Mouse (Mus musculus) T-helper 17 cell (primary cell): ENCODE data around the gene Dab1.

ENCODE experiments used
- in situ Hi-C, 2 experiments: fragments of 300-600 bp; cut with MboI, MseI; formaldehyde crosslinking; loops; 1 replicate in 1 of 2; 2 replicates in 1 of 2; pipeline ENCODE4 v1.15.1; 2025; ENCODE audit warnings: high pct_unique_total_duplicates in 2 of 2

Dab1 gene

GRCm38 (mm10) chr4:103619321-103619945, at the start of gene Dab1:
Gene Dab1 (plus strand): TSS chr4:103619359.
- in situ Hi-C loops, result no loop called here

- in situ Hi-C loops, result no loop called here
Measured at GRCm38 (mm10) chr4:103571721-103572352, 47.3 kb upstream of the Dab1 start.

- in situ Hi-C loops, result no loop called here
Measured at GRCm38 (mm10) chr4:103575556-103575955, 43.6 kb upstream of the Dab1 start.

GRCm38 (mm10) chr4:103576305-103576704, 42.9 kb upstream of the Dab1 start:
- in situ Hi-C loops, result no loop called here

- in situ Hi-C loops, result no loop called here
Measured at GRCm38 (mm10) chr4:103577111-103577815, 41.9 kb upstream of the Dab1 start.

- in situ Hi-C loops, result no loop called here
Measured at GRCm38 (mm10) chr4:103577821-103578220, 41.3 kb upstream of the Dab1 start.

GRCm38 (mm10) chr4:103580021-103580420, 39.1 kb upstream of the Dab1 start:
- in situ Hi-C loops, result no loop called here

- in situ Hi-C loops, result no loop called here
Measured at GRCm38 (mm10) chr4:103615011-103615410, 4.1 kb upstream of the Dab1 start.

- in situ Hi-C loops, result no loop called here
Measured at GRCm38 (mm10) chr4:103619946-103620371, 800 bp downstream of the Dab1 start.

GRCm38 (mm10) chr4:103620590-103621155, 1.5 kb downstream of the Dab1 start:
- in situ Hi-C loops, result no loop called here

GRCm38 (mm10) chr4:103621586-103621985, 2.4 kb downstream of the Dab1 start:
- in situ Hi-C loops, result no loop called here

- in situ Hi-C loops, result no loop called here
Measured at GRCm38 (mm10) chr4:103630177-103630576, 11.0 kb downstream of the Dab1 start.

GRCm38 (mm10) chr4:103636168-103636776, 17.1 kb downstream of the Dab1 start:
- in situ Hi-C loops, result no loop called here

GRCm38 (mm10) chr4:103648209-103648896, 29.2 kb downstream of the Dab1 start:
- in situ Hi-C loops, result no loop called here

GRCm38 (mm10) chr4:103655740-103656139, 36.6 kb downstream of the Dab1 start:
- in situ Hi-C loops, result no loop called here

GRCm38 (mm10) chr4:103661386-103661785, 42.2 kb downstream of the Dab1 start:
- in situ Hi-C loops, result loop anchor here in 1 of 2 experiments (5.0 kb wide), 1 partner anchor 966 kb away; no protein-coding TSS in a partner anchor

GRCm38 (mm10) chr4:103667438-103667837, 48.3 kb downstream of the Dab1 start:
- in situ Hi-C loops, result no loop called here

- in situ Hi-C loops, result no loop called here
Measured at GRCm38 (mm10) chr4:103677195-103677594, 58.0 kb downstream of the Dab1 start.

- in situ Hi-C loops, result no loop called here
Measured at GRCm38 (mm10) chr4:103678501-103678900, 59.3 kb downstream of the Dab1 start.

GRCm38 (mm10) chr4:103685136-103685535, 66.0 kb downstream of the Dab1 start:
- in situ Hi-C loops, result no loop called here

GRCm38 (mm10) chr4:103691717-103692116, 72.6 kb downstream of the Dab1 start:
- in situ Hi-C loops, result no loop called here
